Mouse (Mus musculus) midbrain, embryonic 12.5 days (tissue): Measurements from ENCODE around the gene Atn1. TPM values are rescaled to one million over a fixed set of nuclear protein-coding genes. Genes with fewer than 3 reads are reported as not detected.

Experiments
- ATAC-seq: fragments of 200-750 bp; cut with Nextera tagmentation; 2 replicates; pipeline ENCODE4 v1.8.0; 2017; ENCODE audit warnings: low read depth, moderate TSS enrichment, moderate library complexity; ENCODE audit not compliant: low FRiP score
- H3K27ac ChIP-seq: fragments of 300-500 bp; sonication (generic); replicated peaks from 2 replicates; pipeline ENCODE4 v1.5.1; 2016; ENCODE audit warnings: mild to moderate bottlenecking
- H3K27me3 ChIP-seq: fragments of 300-500 bp; sonication (generic); 2 replicates; pipeline ENCODE4 v1.6.1; 2016; ENCODE audit warnings: mild to moderate bottlenecking
- H3K36me3 ChIP-seq: fragments of 300-500 bp; sonication (generic); 2 replicates; pipeline ENCODE4 v1.6.1; 2016
- H3K4me1 ChIP-seq: fragments of 300-500 bp; sonication (generic); 2 replicates; pipeline ENCODE4 v1.6.1; 2016
- H3K4me2 ChIP-seq: fragments of 300-500 bp; sonication (generic); replicated peaks from 2 replicates; pipeline ENCODE4 v1.6.1; 2016; ENCODE audit warnings: mild to moderate bottlenecking, moderate library complexity
- H3K4me3 ChIP-seq: fragments of 300-500 bp; sonication (generic); 2 replicates; pipeline ENCODE4 v1.5.1; 2016; ENCODE audit warnings: mild to moderate bottlenecking
- H3K9ac ChIP-seq: fragments of 300-500 bp; sonication (generic); replicated peaks from 2 replicates; pipeline ENCODE4 v1.6.1; 2016; ENCODE audit warnings: mild to moderate bottlenecking, moderate library complexity
- H3K9me3 ChIP-seq: fragments of 300-500 bp; sonication (generic); 2 replicates; pipeline ENCODE4 v1.6.1; 2016; ENCODE audit warnings: mild to moderate bottlenecking
- WGBS: fragments of 180-500 bp; shearing (Covaris S2); methylation state at CpG from one replicate; pipeline ENCODE4 v1.1.7; 2016; 5-methylcytosine and 5-hydroxymethylcytosine counted together
- polyA plus RNA-seq: library from polyadenylated mRNA; unstranded; fragments of >200 nt; fragmentation: Nextera tagmentation; extraction: Ambion mirVana; gene quantifications from 2 replicates; pipeline ENCODE4 v1.2.1, GENCODE M21; 2016

Atn1 gene
- polyA plus RNA-seq, 1 experiment from 2014 or later = 15.6 TPM

DNA sequence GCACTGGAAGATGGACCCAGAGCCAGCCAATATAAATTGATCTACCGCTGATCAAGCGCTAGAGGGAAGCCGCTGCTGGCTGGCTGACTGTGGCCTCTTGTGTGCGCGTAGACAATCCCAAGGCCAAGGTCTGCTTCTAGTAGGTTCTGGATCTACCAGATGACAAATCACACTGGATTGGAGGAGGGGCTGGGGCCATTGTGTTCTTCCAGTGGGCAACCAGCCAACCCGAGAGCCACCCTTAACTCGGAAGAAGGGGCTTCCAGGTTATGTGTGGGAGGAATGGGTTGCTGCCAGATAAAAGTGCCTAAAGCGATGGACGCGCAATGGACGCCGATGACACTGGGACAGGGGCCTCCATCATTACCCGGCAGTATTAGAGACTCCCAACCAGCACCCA lies 38.4 kb downstream of the Atn1 start:
- H3K9ac ChIP-seq = no peak overlapping the region
- no peak overlapping the region for H3K27ac ChIP-seq
- WGBS = 83% methylated on average over 13 of the region's 13 CpGs
- no peak overlapping the region for H3K4me2 ChIP-seq
- peaks cover 43% of the 10 kb centered on the region for H3K36me3 ChIP-seq
- H3K9me3 ChIP-seq = no peaks in the 10 kb centered on the region
- H3K27me3 ChIP-seq = no peaks in the 10 kb centered on the region
- no peak overlapping the region for H3K4me3 ChIP-seq
- no peak for ATAC-seq
- peaks cover 13% of the 10 kb centered on the region for H3K4me1 ChIP-seq

DNA sequence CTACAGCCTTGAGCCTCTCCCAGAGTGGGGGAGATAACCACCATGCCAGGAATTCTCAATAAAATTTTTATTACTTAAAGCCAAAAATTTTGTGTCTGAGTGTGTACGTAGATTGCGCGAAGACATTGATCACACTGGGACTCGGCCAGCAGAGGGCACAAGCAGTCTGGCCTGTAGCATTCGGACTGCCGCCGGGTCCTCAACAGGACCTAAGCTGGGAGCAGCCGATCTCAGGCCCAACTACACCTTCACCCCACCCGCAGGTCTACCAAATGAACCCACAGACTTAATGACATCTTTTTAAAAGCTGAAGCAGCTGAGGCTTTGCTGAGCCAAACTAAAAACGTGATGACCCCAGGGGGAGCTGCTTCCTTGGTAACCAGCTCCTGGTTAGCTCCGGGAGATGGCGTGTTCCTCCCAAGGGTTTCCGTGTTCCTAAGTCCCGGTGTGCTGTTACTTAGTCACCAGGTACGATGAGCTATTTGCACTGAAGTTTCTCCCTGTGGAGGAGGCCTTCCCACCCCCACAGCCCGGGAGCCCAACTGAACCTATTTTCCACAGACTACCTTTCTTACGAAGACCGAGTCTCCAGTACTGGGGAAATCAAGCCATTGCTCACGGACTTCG lies 39.3 kb downstream of the Atn1 start:
- Histone ChIP-seq H3K27me3 (no peaks in the 10 kb centered on the region), H3K27ac (no peak overlapping the region), H3K4me2 (no peak overlapping the region), H3K4me3 (no peak overlapping the region), H3K4me1 (peaks cover 17% of the 10 kb centered on the region), H3K9ac (no peak overlapping the region), H3K36me3 (peaks cover 43% of the 10 kb centered on the region), H3K9me3 (no peaks in the 10 kb centered on the region)
- no peak for ATAC-seq
- WGBS = 66% methylated on average over 20 of the region's 20 CpGs

DNA sequence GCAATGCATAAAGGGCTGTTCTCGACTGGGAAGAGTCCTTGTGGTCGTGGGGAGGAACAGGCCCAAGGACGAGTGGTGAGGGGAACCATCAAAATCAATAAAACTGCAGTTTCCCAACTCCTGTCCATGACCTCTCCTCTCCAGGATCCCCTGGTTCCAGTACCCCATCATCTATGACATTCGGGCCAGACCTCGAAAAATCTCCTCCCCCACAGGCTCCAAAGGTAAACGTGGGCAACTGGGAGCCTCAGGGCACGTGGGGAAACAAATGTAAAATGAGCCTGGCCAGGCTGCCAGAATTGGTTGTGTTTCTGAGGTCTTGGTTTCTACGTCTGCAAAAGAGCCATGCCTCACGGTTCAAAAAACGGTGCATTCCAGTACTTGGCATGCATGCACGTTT lies 43.4 kb downstream of the Atn1 start:
- ATAC-seq = no peak
- Histone ChIP-seq H3K4me2 (peak overlapping the region; percentile 97), H3K9ac (peak overlapping the region; percentile 94), H3K9me3 (no peaks in the 10 kb centered on the region), H3K4me3 (peak overlapping the region; percentile 96), H3K27me3 (no peaks in the 10 kb centered on the region), H3K4me1 (peaks cover 32% of the 10 kb centered on the region), H3K27ac (peak overlapping the region; percentile 80; the same call in 1 of the 2 replicates), H3K36me3 (peaks cover 47% of the 10 kb centered on the region)
- WGBS = 17% methylated on average over 11 of the region's 11 CpGs

DNA sequence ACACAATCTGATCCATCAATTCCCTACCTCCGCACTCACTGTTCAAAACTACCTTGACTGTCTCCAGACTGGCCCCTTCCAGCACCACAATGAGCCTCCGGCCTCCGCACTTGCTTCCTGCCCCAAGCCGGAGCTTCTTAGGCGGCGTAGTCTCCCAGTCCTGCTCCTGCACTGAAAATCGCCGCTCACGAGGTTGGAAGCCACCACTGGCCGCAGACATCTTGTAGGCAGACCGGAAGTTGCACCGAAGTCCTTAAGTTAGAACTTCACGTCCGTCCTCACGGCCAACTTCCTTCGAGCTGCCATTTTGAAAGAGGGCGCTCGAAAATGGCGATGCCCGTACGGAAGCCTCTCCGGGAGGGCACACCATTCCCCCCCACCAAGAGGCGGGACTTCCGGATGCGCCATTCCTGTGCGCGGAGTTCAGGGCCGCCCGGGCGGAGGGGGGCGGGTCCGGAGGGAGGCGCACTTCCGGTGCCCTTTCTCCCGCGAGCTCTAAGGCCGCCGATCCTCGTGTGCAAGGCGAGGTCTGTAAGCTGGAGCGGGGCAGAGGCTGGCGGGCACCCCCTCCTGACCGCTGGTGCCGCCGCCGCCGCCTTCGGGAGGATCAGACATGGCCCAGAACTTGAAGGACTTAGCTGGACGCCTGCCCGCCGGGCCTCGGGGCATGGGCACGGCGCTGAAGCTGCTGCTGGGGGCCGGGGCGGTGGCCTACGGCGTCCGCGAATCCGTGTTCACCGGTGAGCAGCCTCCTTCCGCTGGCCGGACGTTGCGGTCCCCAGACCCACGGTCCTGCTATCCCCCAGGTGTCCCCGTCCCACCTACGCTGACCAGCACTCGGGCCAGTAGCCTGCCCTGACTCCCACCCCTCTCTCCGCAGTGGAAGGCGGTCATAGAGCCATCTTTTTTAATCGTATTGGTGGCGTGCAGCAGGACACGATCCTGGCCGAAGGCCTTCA lies 44.2 kb downstream of the Atn1 start, which contains the start of the genes Emg1 and Phb2:
Emg1 (minus strand) TSS at position 355 of the 959 bp plus-strand sequence.
Phb2 (plus strand) TSS at position 513 of the 959 bp plus-strand sequence.
- peak; percentile 96 for ATAC-seq
- peaks cover 32% of the 10 kb centered on the region for H3K4me1 ChIP-seq
- peak within 1 kb of the TSS; percentile 80 for H3K27ac ChIP-seq
- no peaks in the 10 kb centered on the region for H3K27me3 ChIP-seq
- H3K36me3 ChIP-seq = peaks cover 48% of the 10 kb centered on the region
- H3K4me2 ChIP-seq = peak within 1 kb of the TSS; percentile 97
- WGBS = under 1% methylated on average over 76 of the region's 76 CpGs
- H3K9ac ChIP-seq = peak within 1 kb of the TSS; percentile 94
- peak within 1 kb of the TSS; percentile 96 for H3K4me3 ChIP-seq
- no peaks in the 10 kb centered on the region for H3K9me3 ChIP-seq

DNA sequence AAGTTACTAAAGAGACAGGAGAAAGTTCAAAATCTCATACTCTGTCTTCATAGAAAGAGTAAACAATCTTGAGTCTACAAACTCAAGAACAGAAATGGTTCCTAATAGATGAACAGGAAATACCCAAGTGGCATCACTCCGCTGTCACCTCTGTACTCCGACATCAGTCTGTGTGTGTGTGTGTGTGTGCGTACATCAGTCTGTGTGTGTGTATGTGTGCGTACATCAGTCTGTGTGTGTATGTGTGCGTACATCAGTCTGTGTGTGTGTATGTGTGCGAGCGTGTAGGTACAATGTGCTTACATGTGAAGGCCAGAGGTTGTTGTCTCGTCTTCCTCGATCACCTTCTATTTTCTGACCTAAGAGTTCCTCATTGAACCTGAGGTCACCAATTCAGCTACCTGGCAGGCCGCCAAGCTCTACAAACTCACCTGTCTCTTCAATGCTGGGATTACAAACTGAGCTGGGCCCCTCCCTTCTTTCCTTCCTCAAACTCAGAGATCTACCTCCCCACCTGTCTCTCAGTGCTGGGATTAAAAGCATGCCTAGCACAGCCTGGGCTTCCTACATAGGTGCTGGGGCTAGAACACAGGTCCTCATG lies 47.9 kb downstream of the Atn1 start:
- Histone ChIP-seq H3K36me3 (peaks cover 49% of the 10 kb centered on the region), H3K9ac (no peak overlapping the region), H3K4me1 (peaks cover 24% of the 10 kb centered on the region), H3K27ac (no peak overlapping the region), H3K4me3 (no peak overlapping the region), H3K27me3 (no peaks in the 10 kb centered on the region), H3K4me2 (no peak overlapping the region), H3K9me3 (no peaks in the 10 kb centered on the region)
- ATAC-seq = no peak
- 94% methylated on average over 10 of the region's 10 CpGs for WGBS

DNA sequence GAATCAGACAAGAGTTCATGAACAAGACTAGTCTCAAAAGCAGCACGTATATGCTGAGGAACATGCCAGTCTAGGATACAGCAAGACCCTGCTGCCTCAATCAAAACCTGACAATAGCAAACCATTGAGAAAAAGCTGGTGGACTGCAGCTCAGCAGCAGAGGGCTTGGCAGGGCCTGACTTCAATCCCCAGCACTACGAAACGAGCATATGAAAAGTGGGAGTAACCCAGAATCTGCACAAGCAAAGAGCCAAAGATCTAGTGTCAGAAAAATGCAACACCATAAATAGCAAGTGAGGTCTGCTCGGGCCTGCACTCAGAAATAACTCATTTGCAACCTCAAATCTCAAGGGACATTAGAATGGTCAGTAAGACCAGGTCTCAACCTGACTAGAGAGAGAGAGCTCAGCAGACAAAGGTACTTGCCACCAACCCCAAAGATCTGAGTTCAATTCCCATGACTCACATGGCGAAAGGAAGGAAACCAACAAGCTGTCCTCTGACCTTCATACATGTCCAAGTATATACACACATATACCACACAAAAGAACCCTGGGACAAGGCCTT lies 50.2 kb downstream of the Atn1 start:
- no peaks in the 10 kb centered on the region for H3K9me3 ChIP-seq
- H3K27me3 ChIP-seq = no peaks in the 10 kb centered on the region
- no peak overlapping the region for H3K9ac ChIP-seq
- peaks cover 12% of the 10 kb centered on the region for H3K4me1 ChIP-seq
- no peak for ATAC-seq
- peaks cover 72% of the 10 kb centered on the region for H3K36me3 ChIP-seq
- 91% methylated on average over 5 of the region's 5 CpGs for WGBS
- H3K27ac ChIP-seq = no peak overlapping the region
- no peak overlapping the region for H3K4me2 ChIP-seq
- H3K4me3 ChIP-seq = no peak overlapping the region

DNA sequence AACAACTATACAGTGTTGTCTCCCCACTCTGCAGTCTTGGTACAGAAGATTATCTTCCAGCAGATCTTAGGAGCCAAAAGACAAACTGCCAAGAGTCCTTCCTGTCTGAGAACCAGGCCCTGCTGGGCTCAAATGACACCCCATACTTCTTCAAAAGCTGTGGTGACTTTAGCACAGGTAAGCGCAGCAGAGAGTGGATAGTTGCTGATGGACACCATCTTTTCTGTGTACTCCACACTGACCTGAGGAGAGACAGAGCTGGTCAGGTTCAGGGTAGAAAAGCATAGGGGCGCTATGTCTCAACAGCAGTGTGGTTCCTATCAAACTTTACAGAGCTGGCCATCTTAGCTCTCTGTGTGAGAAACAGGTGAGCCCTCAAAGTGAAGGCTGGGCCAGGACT lies 51.9 kb downstream of the Atn1 start:
- Histone ChIP-seq H3K27ac (no peak overlapping the region), H3K27me3 (no peaks in the 10 kb centered on the region), H3K4me2 (no peak overlapping the region), H3K4me3 (no peak overlapping the region), H3K9me3 (no peaks in the 10 kb centered on the region), H3K4me1 (peaks cover 3% of the 10 kb centered on the region; the same call in 1 of the 2 replicates), H3K36me3 (peaks cover 89% of the 10 kb centered on the region), H3K9ac (no peak overlapping the region)
- no peak for ATAC-seq
- 93% methylated on average over 2 of the region's 2 CpGs for WGBS

DNA sequence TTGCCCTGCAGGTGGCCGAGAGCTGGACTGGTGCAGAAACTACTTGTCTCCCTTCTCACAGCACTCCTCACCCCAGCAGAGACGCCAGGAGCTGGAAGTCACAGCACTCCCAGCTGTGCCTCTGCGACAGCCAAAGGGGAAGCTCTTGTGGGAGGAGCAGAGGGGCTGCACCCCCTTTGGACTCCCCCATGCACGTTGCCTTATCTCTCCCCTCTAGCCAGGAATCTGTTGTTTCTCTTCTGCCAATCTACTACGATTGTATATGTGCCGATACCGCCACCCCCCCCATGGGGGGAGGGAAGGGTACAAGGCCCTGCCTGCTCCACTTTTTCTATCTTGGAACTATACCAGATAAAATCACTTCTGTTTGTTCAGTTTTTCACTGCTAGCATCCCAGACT lies 52.5 kb downstream of the Atn1 start:
- Histone ChIP-seq H3K27ac (no peak overlapping the region), H3K4me3 (no peak overlapping the region), H3K36me3 (peaks cover 93% of the 10 kb centered on the region), H3K4me1 (no peaks in the 10 kb centered on the region), H3K9me3 (no peaks in the 10 kb centered on the region), H3K4me2 (no peak overlapping the region), H3K27me3 (no peaks in the 10 kb centered on the region), H3K9ac (no peak overlapping the region)
- 74% methylated on average over 7 of the region's 7 CpGs for WGBS
- no peak for ATAC-seq

DNA sequence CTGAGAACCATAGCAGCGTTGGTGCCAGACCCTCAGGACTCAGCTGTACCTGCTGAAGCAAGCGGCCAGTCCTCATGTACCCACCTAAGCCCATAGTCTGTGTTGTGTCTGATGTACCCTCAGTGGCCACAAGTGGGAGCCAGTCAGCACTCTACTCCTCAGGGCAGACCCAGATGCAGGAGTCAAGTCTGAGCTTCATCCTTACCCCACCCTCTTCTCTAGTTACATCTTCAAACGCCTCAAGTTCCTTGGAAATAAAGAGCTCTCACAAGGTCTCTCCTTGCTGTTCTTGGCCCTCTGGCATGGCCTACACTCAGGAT lies 53.6 kb downstream of the Atn1 start:
- WGBS = 55% methylated on average over 3 of the region's 3 CpGs
- H3K4me3 ChIP-seq = no peak overlapping the region
- no peak overlapping the region for H3K4me2 ChIP-seq
- no peaks in the 10 kb centered on the region for H3K27me3 ChIP-seq
- H3K27ac ChIP-seq = no peak overlapping the region
- H3K36me3 ChIP-seq = peaks cover 87% of the 10 kb centered on the region
- H3K9ac ChIP-seq = no peak overlapping the region
- no peaks in the 10 kb centered on the region for H3K9me3 ChIP-seq
- peak; percentile 55 for ATAC-seq
- H3K4me1 ChIP-seq = no peaks in the 10 kb centered on the region

DNA sequence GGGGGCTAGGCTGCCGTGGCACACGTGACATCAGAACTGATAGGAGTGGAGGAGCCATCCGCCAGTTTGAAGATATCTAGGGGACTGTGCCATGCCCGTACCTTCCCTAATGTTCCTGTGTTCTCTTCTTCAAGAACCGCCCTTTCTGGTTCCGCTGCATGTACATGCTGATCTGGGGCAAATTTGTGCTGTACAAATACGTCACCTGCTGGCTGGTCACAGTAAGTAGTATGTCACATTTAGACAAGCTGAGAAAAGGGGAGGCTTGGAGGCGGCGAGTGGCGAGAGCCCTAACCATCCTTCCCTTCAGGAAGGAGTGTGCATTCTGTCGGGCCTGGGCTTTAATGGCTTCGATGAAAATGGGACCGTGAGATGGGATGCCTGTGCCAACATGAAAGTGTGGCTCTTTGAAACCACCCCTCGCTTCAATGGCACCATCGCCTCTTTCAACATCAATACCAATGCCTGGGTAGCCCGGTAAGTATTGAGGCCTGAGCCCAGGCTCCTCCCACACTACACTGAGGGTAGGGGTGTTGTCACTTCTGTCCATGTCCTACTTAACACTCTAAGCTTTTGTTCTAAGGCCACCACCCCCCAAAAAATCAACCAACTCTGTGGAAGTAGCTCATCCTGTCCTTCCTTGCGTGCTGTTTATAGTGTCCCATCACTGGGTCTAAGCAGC lies 54.1 kb downstream of the Atn1 start:
- Histone ChIP-seq H3K36me3 (peaks cover 82% of the 10 kb centered on the region), H3K4me1 (no peaks in the 10 kb centered on the region), H3K4me3 (no peak overlapping the region), H3K9ac (no peak overlapping the region), H3K27ac (no peak overlapping the region), H3K27me3 (no peaks in the 10 kb centered on the region), H3K4me2 (no peak overlapping the region), H3K9me3 (no peaks in the 10 kb centered on the region)
- 92% methylated on average over 17 of the region's 17 CpGs for WGBS
- peak; percentile 16; the same call in 1 of the 2 replicates for ATAC-seq

DNA sequence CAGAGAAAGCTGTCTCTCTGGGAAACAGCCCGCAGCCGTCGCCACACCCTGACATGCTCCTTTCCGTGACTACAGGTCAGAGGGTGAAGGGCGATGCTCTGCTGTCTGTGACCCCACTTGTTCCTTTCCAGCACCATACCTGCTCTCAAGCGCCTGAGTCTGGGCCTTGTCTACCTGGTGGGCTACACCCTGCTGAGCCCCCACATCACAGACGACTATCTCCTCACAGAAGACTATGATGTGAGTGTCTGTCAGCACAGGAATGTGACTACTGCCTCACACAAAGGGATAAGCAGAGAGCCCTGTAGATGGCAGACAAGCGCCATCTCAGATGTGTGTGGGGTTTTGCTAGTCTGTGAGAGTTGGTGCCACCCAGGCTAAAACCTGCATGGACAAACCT lies 55.0 kb downstream of the Atn1 start:
- Histone ChIP-seq H3K9ac (no peak overlapping the region), H3K36me3 (peaks cover 74% of the 10 kb centered on the region), H3K27ac (no peak overlapping the region), H3K4me1 (no peaks in the 10 kb centered on the region), H3K9me3 (no peaks in the 10 kb centered on the region), H3K27me3 (no peaks in the 10 kb centered on the region), H3K4me2 (no peak overlapping the region), H3K4me3 (no peak overlapping the region)
- 78% methylated on average over 8 of the region's 8 CpGs for WGBS
- ATAC-seq = no peak
